Mouse (Mus musculus) thymus, adult 2 months (tissue): ENCODE results near the gene Klf13.

Experiments used
- CTCF ChIP-seq: fragments of 200-500 bp; IDR thresholded peaks from 2 replicates; pipeline ENCODE4 v1.5.1; 2012; ENCODE audit warnings: mild to moderate bottlenecking, control low read depth, low read length, moderate library complexity, borderline replicate concordance; ENCODE audit not compliant: control insufficient read depth, poor library complexity, insufficient read depth; ENCODE audit errors: extremely low read depth
- POLR2A ChIP-seq: fragments of 200-500 bp; IDR thresholded peaks from 2 replicates; pipeline ENCODE4 v1.6.1; 2012; ENCODE audit warnings: mild to moderate bottlenecking, low read length, control low read depth, moderate library complexity; ENCODE audit not compliant: control insufficient read depth, poor library complexity, insufficient read depth; ENCODE audit errors: extremely low read depth

- TF ChIP-seq CTCF = no peak
- no peak for TF ChIP-seq POLR2A
Observed at GRCm38 (mm10) chr7:63914891-63915290, 23.8 kb downstream of the Klf13 start.
